Mouse (Mus musculus) ES-E14 (cell line): ENCODE measurements at regions not wholly inside any gene's neighbourhood (a gene's known extent, or its start where the extent isn't known, plus 50 kb on each side); places are given as distances from the start of the nearest gene placed in this dataset.

Experiments used
- CHD2 ChIP-seq: IDR thresholded peaks from 2 replicates; pipeline ENCODE4 v1.6.1; 2014; ENCODE audit warnings: mild to moderate bottlenecking, low read depth, low read length, inconsistent platforms
- HCFC1 ChIP-seq: IDR thresholded peaks from 2 replicates; pipeline ENCODE4 v1.6.1; 2012; ENCODE audit warnings: low read length, inconsistent platforms, borderline replicate concordance; ENCODE audit not compliant: insufficient read depth
- MAFK ChIP-seq: IDR thresholded peaks from 2 replicates; pipeline ENCODE4 v1.6.1; 2014; ENCODE audit warnings: mild to moderate bottlenecking, low read depth, low read length, inconsistent platforms; ENCODE audit not compliant: insufficient read depth
- ZNF384 ChIP-seq: IDR thresholded peaks from 2 replicates; pipeline ENCODE4 v1.6.1; 2012; ENCODE audit warnings: low read depth, low read length, inconsistent platforms

DNA sequence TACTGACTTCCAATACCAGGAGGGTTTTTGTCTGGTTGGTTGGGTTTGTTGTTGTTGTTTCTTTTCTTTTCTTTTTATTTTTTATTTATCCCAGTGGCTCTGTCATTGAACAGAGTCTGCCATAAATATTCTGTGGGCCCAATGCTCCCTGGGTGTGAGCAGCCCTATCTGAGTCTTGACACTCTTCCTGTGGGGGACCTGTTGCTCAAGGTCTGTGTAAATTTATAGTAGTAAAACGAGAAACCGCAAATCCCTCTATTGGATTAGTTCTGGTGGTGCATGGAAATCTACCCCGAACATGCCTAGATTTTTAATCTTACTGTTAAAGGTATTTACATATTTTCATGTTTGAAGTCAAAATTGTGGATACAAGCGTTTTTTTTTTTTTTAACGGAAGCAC, 395.2 kb downstream of the Atp23 start:
- TF ChIP-seq CHD2 = no peak
- TF ChIP-seq MAFK = no peak
- TF ChIP-seq ZNF384 = no peak
- no peak for TF ChIP-seq HCFC1
